Mouse (Mus musculus) myocyte (in vitro differentiated cells): ENCODE results near the gene Ltbp1. TPM values are rescaled to one million over a fixed set of nuclear protein-coding genes. Genes with fewer than 3 reads are reported as not detected.

Source experiments
- H3K27me3 ChIP-seq: one replicate; pipeline ENCODE4 v1.6.1; 2011; ENCODE audit not compliant: control insufficient read depth, insufficient read depth, insufficient read length
- H3K36me3 ChIP-seq: one replicate; pipeline ENCODE4 v1.6.1; 2011; ENCODE audit not compliant: control insufficient read depth, insufficient read depth
- H3K4me2 ChIP-seq: one replicate; pipeline ENCODE4 v1.6.1; 2011; ENCODE audit warnings: low read depth, control low read depth
- H3K4me3 ChIP-seq: one replicate; pipeline ENCODE4 v1.5.1; 2011; ENCODE audit warnings: mild to moderate bottlenecking, control low read depth, moderate library complexity
- H3K79me2 ChIP-seq: one replicate; pipeline ENCODE4 v1.6.1; 2011; ENCODE audit not compliant: control insufficient read depth, insufficient read depth
- H3ac ChIP-seq: one replicate; pipeline ENCODE4 v1.6.1; 2011; ENCODE audit not compliant: control insufficient read depth, insufficient read length
- CEBPB ChIP-seq: IDR thresholded peaks from 2 replicates; pipeline ENCODE4 v1.6.1; 2011; ENCODE audit warnings: mild to moderate bottlenecking, moderate library complexity; ENCODE audit not compliant: poor library complexity, insufficient read depth, severe bottlenecking
- E2F4 ChIP-seq: IDR thresholded peaks from one replicate; pipeline ENCODE4 v1.6.1; 2011; ENCODE audit warnings: mild to moderate bottlenecking, control low read depth, moderate library complexity; ENCODE audit not compliant: insufficient read depth
- MAX ChIP-seq: IDR thresholded peaks from one replicate; pipeline ENCODE4 v1.6.1; 2011; ENCODE audit warnings: low read depth, mild to moderate bottlenecking, control low read depth
- MYOD1 ChIP-seq, 3 experiments: IDR thresholded peaks; one replicate each; pipeline ENCODE4 v1.6.1; 2011; ENCODE audit warnings: control low read depth in 2 of 3, low read depth in 2 of 3, mild to moderate bottlenecking in 2 of 3, moderate library complexity in 1 of 3; ENCODE audit not compliant: insufficient read length in 2 of 3, control insufficient read depth in 1 of 3
- MYOG ChIP-seq, 3 experiments: IDR thresholded peaks; one replicate each; pipeline ENCODE4 v1.6.1; 2011; ENCODE audit warnings: control low read depth in 2 of 3, low read depth in 2 of 3, mild to moderate bottlenecking in 2 of 3; ENCODE audit not compliant: insufficient read length in 2 of 3, control insufficient read depth in 1 of 3, insufficient read depth in 1 of 3
- POLR2A ChIP-seq: IDR thresholded peaks from one replicate; pipeline ENCODE4 v1.6.1; 2011; ENCODE audit warnings: low read depth, mild to moderate bottlenecking, control low read depth, moderate library complexity; ENCODE audit not compliant: insufficient read length
- POLR2AphosphoS2 ChIP-seq: IDR thresholded peaks from one replicate; pipeline ENCODE4 v1.6.1; 2011; ENCODE audit warnings: low read depth, control low read depth; ENCODE audit not compliant: insufficient read length
- REST ChIP-seq: IDR thresholded peaks from one replicate; pipeline ENCODE4 v1.6.1; 2011; ENCODE audit warnings: mild to moderate bottlenecking, control low read depth, moderate library complexity; ENCODE audit not compliant: insufficient read depth, insufficient read length
- SRF ChIP-seq: IDR thresholded peaks from one replicate; pipeline ENCODE4 v1.6.1; 2011; ENCODE audit warnings: low read depth; ENCODE audit not compliant: control insufficient read depth, insufficient read length
- TCF12 ChIP-seq: IDR thresholded peaks from one replicate; pipeline ENCODE4 v1.6.1; 2011; ENCODE audit warnings: mild to moderate bottlenecking, control low read depth; ENCODE audit not compliant: poor library complexity, insufficient read depth, severe bottlenecking
- TCF3 ChIP-seq: IDR thresholded peaks from one replicate; pipeline ENCODE4 v1.6.1; 2011; ENCODE audit warnings: low read depth, control low read depth; ENCODE audit not compliant: insufficient read length
- USF1 ChIP-seq: IDR thresholded peaks from one replicate; pipeline ENCODE4 v1.6.1; 2011; ENCODE audit warnings: low read depth, mild to moderate bottlenecking, control low read depth, moderate library complexity
- polyA plus RNA-seq: library from polyadenylated mRNA; unstranded; fragments of >200 nt; fragmentation: generic; extraction: Trizol; gene quantifications from one replicate; pipeline ENCODE4 v1.2.1, GENCODE M21; 2012; ENCODE audit warnings: missing spikeins

Gene Ltbp1
- polyA plus RNA-seq, 1 experiment: 19.4 TPM

GRCm38 (mm10) chr17:75438162-75438561 lies 432.8 kb downstream of the Ltbp1 start:
- H3K79me2 ChIP-seq: no peaks in the 10 kb centered on the region
- H3K36me3 ChIP-seq: no peaks in the 10 kb centered on the region
- TF ChIP-seq POLR2A (no peak), MYOG (IDR thresholded peaks at IDR 0.05; ENCODE audit: control insufficient read depth in 1 of 3, insufficient read depth in 1 of 3, insufficient read length in 2 of 3, low read depth in 2 of 3) (no peak), POLR2AphosphoS2 (no peak)
- no peak overlapping the region for H3ac ChIP-seq
- no peak overlapping the region for H3K4me2 ChIP-seq
- H3K4me3 ChIP-seq: no peak overlapping the region
- H3K27me3 ChIP-seq: no peaks in the 10 kb centered on the region

DNA sequence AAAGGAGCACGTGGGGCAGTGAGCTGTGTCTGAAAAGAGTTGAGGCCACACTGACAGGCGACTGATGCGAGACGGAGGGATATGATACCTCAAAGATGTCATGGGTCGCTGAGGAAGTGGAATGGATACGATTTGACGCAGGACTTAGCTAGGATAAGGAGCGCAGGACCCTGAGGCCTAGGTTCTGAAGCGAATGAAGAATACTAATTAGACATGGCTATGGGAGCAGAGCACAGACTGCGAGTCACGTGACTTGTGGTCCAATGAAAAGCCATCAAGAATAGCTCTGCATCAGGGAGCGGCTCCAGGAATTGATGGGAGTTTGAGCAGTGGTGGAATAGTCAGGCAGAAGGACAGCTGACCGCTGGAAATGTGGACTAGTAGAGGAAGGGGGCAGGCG lies 433.7 kb downstream of the Ltbp1 start:
- Histone ChIP-seq H3K79me2 (no peaks in the 10 kb centered on the region), H3ac (no peak overlapping the region), H3K27me3 (no peaks in the 10 kb centered on the region), H3K4me2 (no peak overlapping the region), H3K4me3 (no peak overlapping the region), H3K36me3 (no peaks in the 10 kb centered on the region)
- TF ChIP-seq POLR2A: no peak
- TF ChIP-seq REST: no peak
- TF ChIP-seq SRF: no peak
- no peak for TF ChIP-seq MYOG (IDR thresholded peaks at IDR 0.05; ENCODE audit: control insufficient read depth in 1 of 3, insufficient read depth in 1 of 3, insufficient read length in 2 of 3, low read depth in 2 of 3)

DNA sequence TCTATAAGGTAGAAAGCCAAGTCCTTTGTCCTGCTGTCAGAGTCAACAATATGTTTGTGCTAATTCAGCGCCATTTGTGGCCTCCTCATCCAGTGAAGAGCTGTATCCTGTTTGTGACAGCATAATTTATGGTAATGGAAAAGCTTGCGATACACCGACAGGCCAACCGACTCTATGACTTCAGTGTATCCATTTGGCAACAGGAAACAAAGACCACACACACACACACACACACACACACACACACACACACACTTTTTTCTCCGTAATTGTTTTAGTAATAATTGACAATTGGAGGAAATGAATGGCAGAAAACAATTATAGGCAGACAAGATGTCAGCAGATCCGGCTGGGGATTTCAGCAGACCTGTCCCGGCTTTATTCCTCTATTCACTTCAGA lies 435.3 kb downstream of the Ltbp1 start:
- TF ChIP-seq MAX (no peak), TCF3 (no peak), MYOD1 (IDR thresholded peaks at IDR 0.05; ENCODE audit: control insufficient read depth in 1 of 3, insufficient read length in 2 of 3, low read depth in 2 of 3) (no peak), USF1 (no peak)
- Histone ChIP-seq H3K4me3 (no peak overlapping the region), H3K4me2 (no peak overlapping the region)

GRCm38 (mm10) chr17:75441260-75441830 lies 436.0 kb downstream of the Ltbp1 start:
- Histone ChIP-seq H3K4me2 (no peak overlapping the region), H3K79me2 (no peaks in the 10 kb centered on the region), H3K4me3 (no peak overlapping the region), H3ac (no peak overlapping the region), H3K27me3 (no peaks in the 10 kb centered on the region), H3K36me3 (no peaks in the 10 kb centered on the region)
- TF ChIP-seq POLR2AphosphoS2: no peak
- TF ChIP-seq SRF: no peak
- TF ChIP-seq CEBPB: no peak
- no peak for TF ChIP-seq E2F4
- TF ChIP-seq REST: no peak
- TF ChIP-seq MYOD1 (IDR thresholded peaks at IDR 0.05; ENCODE audit: control insufficient read depth in 1 of 3, insufficient read length in 2 of 3, low read depth in 2 of 3): no peak
- TF ChIP-seq MAX: no peak
- TF ChIP-seq TCF12: no peak
- no peak for TF ChIP-seq TCF3
- no peak for TF ChIP-seq USF1
- no peak for TF ChIP-seq POLR2A
- TF ChIP-seq MYOG (IDR thresholded peaks at IDR 0.05; ENCODE audit: control insufficient read depth in 1 of 3, insufficient read depth in 1 of 3, insufficient read length in 2 of 3, low read depth in 2 of 3): no peak

More for the DNA sequence above, 435.3 kb downstream of the Ltbp1 start:
- H3K79me2 ChIP-seq: no peaks in the 10 kb centered on the region
- H3K27me3 ChIP-seq: no peaks in the 10 kb centered on the region
- H3K36me3 ChIP-seq: no peaks in the 10 kb centered on the region
- H3ac ChIP-seq: no peak overlapping the region
